Mouse (Mus musculus): Measurements from ENCODE around the gene Fahd1. TPM values are rescaled to one million over a fixed set of nuclear protein-coding genes. Genes with fewer than 3 reads are reported as not detected.

Gene Fahd1
- 10.9 and 14.8 TPM in 2 replicates for polyA plus RNA-seq (2012; rRNA removed; ENCODE audit: low replicate concordance)

GRCm38 (mm10) chr17:24850065-24850772, at the start of gene Fahd1:
TSS of gene Fahd1 (minus strand) at chr17:24850364.

GRCm38 (mm10) chr17:24896241-24896992, 46.3 kb upstream of the Fahd1 start, which contains the start of gene Nme3:
TSS of gene Nme3 (plus strand) at chr17:24896500.

GRCm38 (mm10) chr17:24894995-24895547, 44.9 kb upstream of the Fahd1 start, which contains the start of the genes Eme2 and Mrps34:
TSS of gene Eme2 (minus strand) at chr17:24895087.
TSS of gene Mrps34 (plus strand) at chr17:24895116.

GRCm38 (mm10) chr17:24886134-24886931, 36.2 kb upstream of the Fahd1 start, which contains the start of the genes Nubp2 and Spsb3:
TSS of gene Nubp2 (minus strand) at chr17:24886349.
TSS of gene Spsb3 (plus strand) at chr17:24886643.

GRCm38 (mm10) chr17:24865776-24866175, 15.6 kb upstream of the Fahd1 start, which contains the start of gene Igfals:
TSS of gene Igfals (plus strand) at chr17:24865997.

GRCm38 (mm10) chr17:24839842-24840241, 10.3 kb downstream of the Fahd1 start, which contains the start of gene Hagh:
TSS of gene Hagh (plus strand) at chr17:24840143.

GRCm38 (mm10) chr17:24803952-24804951, 45.9 kb downstream of the Fahd1 start, which contains the start of gene Meiob:
TSS of gene Meiob (plus strand) at chr17:24804289.

Other genes with a start within 250 kb of the Fahd1 start
- 180 and 186 TPM in 2 replicates for gene Tsc2, start 217.7 kb downstream of the Fahd1 start, polyA plus RNA-seq (2012; rRNA removed; ENCODE audit: low replicate concordance)
- 21.7 and 22.7 TPM in 2 replicates for gene Nthl1, start 217.7 kb downstream of the Fahd1 start, polyA plus RNA-seq (2012; rRNA removed; ENCODE audit: low replicate concordance)
- gene Slc9a3r2, start 200.0 kb downstream of the Fahd1 start, polyA plus RNA-seq (2012; rRNA removed; ENCODE audit: low replicate concordance) = 159 and 182 TPM in 2 replicates
- gene Npw, start 191.9 kb downstream of the Fahd1 start, polyA plus RNA-seq (2012; rRNA removed; ENCODE audit: low replicate concordance) = 0.75 and 0.93 TPM in 2 replicates
- gene Zfp598, start 180.7 kb downstream of the Fahd1 start, polyA plus RNA-seq (2012; rRNA removed; ENCODE audit: low replicate concordance) = 59.9 and 96.8 TPM in 2 replicates
- gene Syngr3, start 160.4 kb downstream of the Fahd1 start, polyA plus RNA-seq (2012; rRNA removed; ENCODE audit: low replicate concordance) = 0.24 and 0.55 TPM in 2 replicates
- gene Gfer, start 154.2 kb downstream of the Fahd1 start, polyA plus RNA-seq (2012; rRNA removed; ENCODE audit: low replicate concordance) = 32.2 and 33.0 TPM in 2 replicates
- gene Noxo1, start 154.1 kb downstream of the Fahd1 start, polyA plus RNA-seq (2012; rRNA removed; ENCODE audit: low replicate concordance) = 7.8 and 11.2 TPM in 2 replicates
- gene Tbl3, start 142.7 kb downstream of the Fahd1 start, polyA plus RNA-seq (2012; rRNA removed; ENCODE audit: low replicate concordance) = 62.3 and 93.0 TPM in 2 replicates
- 0.13 and 0.19 TPM in 2 replicates for gene Rnf151, start 132.3 kb downstream of the Fahd1 start, polyA plus RNA-seq (2012; rRNA removed; ENCODE audit: low replicate concordance)
- gene Rps2, start 132.2 kb downstream of the Fahd1 start, polyA plus RNA-seq (2012; rRNA removed; ENCODE audit: low replicate concordance) = 1,499 and 4,382 TPM in 2 replicates
- 368 and 449 TPM in 2 replicates for gene Ndufb10, start 125.9 kb downstream of the Fahd1 start, polyA plus RNA-seq (2012; rRNA removed; ENCODE audit: low replicate concordance)
- 0.15 and 0.24 TPM in 2 replicates for gene Rpl3l, start 122.5 kb downstream of the Fahd1 start, polyA plus RNA-seq (2012; rRNA removed; ENCODE audit: low replicate concordance)
- 104 and 170 TPM in 2 replicates for gene Msrb1, start 113.7 kb downstream of the Fahd1 start, polyA plus RNA-seq (2012; rRNA removed; ENCODE audit: low replicate concordance)
- 0.80 and 5.6 TPM in 2 replicates for gene Hs3st6, start 97.4 kb downstream of the Fahd1 start, polyA plus RNA-seq (2012; rRNA removed; ENCODE audit: low replicate concordance)
- 0.10 TPM in 1 of 2 replicates, not detected in the other for gene Meiob, start 46.1 kb downstream of the Fahd1 start, polyA plus RNA-seq (2012; rRNA removed; ENCODE audit: low replicate concordance)
- 97.3 and 196 TPM in 2 replicates for gene Hagh, start 10.2 kb downstream of the Fahd1 start, polyA plus RNA-seq (2012; rRNA removed; ENCODE audit: low replicate concordance)
- 50.0 and 143 TPM in 2 replicates for gene Igfals, start 15.6 kb upstream of the Fahd1 start, polyA plus RNA-seq (2012; rRNA removed; ENCODE audit: low replicate concordance)
- 32.7 and 38.4 TPM in 2 replicates for gene Nubp2, start 36.0 kb upstream of the Fahd1 start, polyA plus RNA-seq (2012; rRNA removed; ENCODE audit: low replicate concordance)
- 53.0 and 84.0 TPM in 2 replicates for gene Spsb3, start 36.3 kb upstream of the Fahd1 start, polyA plus RNA-seq (2012; rRNA removed; ENCODE audit: low replicate concordance)
- gene Eme2, start 44.7 kb upstream of the Fahd1 start, polyA plus RNA-seq (2012; rRNA removed; ENCODE audit: low replicate concordance) = 30.9 and 44.6 TPM in 2 replicates
- gene Mrps34, start 44.8 kb upstream of the Fahd1 start, polyA plus RNA-seq (2012; rRNA removed; ENCODE audit: low replicate concordance) = 141 and 210 TPM in 2 replicates
- gene Nme3, start 46.1 kb upstream of the Fahd1 start, polyA plus RNA-seq (2012; rRNA removed; ENCODE audit: low replicate concordance) = 39.5 and 77.7 TPM in 2 replicates
- gene Mapk8ip3, start 86.6 kb upstream of the Fahd1 start, polyA plus RNA-seq (2012; rRNA removed; ENCODE audit: low replicate concordance) = 103 and 150 TPM in 2 replicates
- 33.2 and 36.8 TPM in 2 replicates for gene Jpt2, start 110.3 kb upstream of the Fahd1 start, polyA plus RNA-seq (2012; rRNA removed; ENCODE audit: low replicate concordance)
- 18.4 and 29.4 TPM in 2 replicates for gene Cramp1l, start 165.4 kb upstream of the Fahd1 start, polyA plus RNA-seq (2012; rRNA removed; ENCODE audit: low replicate concordance)
- 14.3 and 23.1 TPM in 2 replicates for gene Ift140, start 165.7 kb upstream of the Fahd1 start, polyA plus RNA-seq (2012; rRNA removed; ENCODE audit: low replicate concordance)
- 53.5 and 71.2 TPM in 2 replicates for gene Tmem204, start 233.2 kb upstream of the Fahd1 start, polyA plus RNA-seq (2012; rRNA removed; ENCODE audit: low replicate concordance)

Measured in subcutaneous adipose tissue, adult 2 months (tissue).